Comparison of ENCODE assay signal across 7 mouse cellular contexts in the genomic region with DNA sequence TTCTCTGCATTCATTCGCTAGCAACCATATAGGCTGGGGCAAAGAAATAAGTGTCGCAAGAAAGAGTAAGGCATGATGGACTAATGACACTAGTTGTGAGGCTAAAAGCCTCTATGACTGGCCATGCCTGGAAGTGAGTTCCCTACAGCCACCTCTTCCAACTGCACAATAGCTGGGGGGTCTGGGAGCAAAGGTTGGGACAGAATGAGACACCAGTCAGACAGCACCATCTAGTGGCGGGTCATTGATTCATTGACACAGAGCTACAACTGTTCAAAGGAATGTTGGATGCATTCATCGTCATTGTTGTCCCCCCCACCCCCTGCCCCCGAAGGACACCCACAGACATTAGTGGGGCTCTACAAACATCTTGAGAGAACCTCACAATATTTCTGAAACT. TPM values are rescaled to one million over a fixed set of nuclear protein-coding genes. Genes with fewer than 3 reads are reported as not detected.
DNase-seq lines count a peak whose midpoint lies in the region; ATAC-seq and TF ChIP-seq lines count a peak whose summit lies in the region.

No protein-coding gene starts in this region.

- in situ Hi-C loops in ES-E14 (cut with MboI; ENCODE audit: low sequenced_read_pairs in 2 of 2, unreplicated experiment in 2 of 2), result loop anchor here in 1 of 2 experiments (10.0 kb wide), 1 partner anchor 134 kb away; no protein-coding TSS in a partner anchor

- no peaks in the 10 kb centered on the region for H3K9me3 ChIP-seq in ES-E14 (ENCODE audit: control insufficient read depth, insufficient read depth, low read depth, low read length)
- H3K9me3 ChIP-seq in heart, embryonic 12.5 days (replicated peaks), result no peaks in the 10 kb centered on the region
- no peaks in the 10 kb centered on the region for H3K9me3 ChIP-seq in neural tube, embryonic 14.5 days (ENCODE audit: control insufficient read depth, low read length)

- peak overlapping the region; percentile 54 for H3K4me2 ChIP-seq in heart, embryonic 12.5 days
- H3K4me2 ChIP-seq in neural tube, embryonic 14.5 days (ENCODE audit: low read depth, low read length), result 0 out of 2 replicates have a peak overlapping the region, but pooled peaks have one; percentile 5

- no peak overlapping the region for H3K9ac ChIP-seq in ES-E14 (ENCODE audit: insufficient read depth, low read depth, low read length, poor library complexity, severe bottlenecking)
- no peak overlapping the region for H3K9ac ChIP-seq in heart, embryonic 12.5 days
- no peak overlapping the region for H3K9ac ChIP-seq in liver, adult 2 months (ENCODE audit: low read depth, low read length)
- no peak overlapping the region for H3K9ac ChIP-seq in neural tube, embryonic 14.5 days (replicated peaks; ENCODE audit: low read depth, low read length)

- H3K27ac ChIP-seq in ES-E14 (ENCODE audit: insufficient read depth, low read depth, low read length, poor library complexity, severe bottlenecking), result no peak overlapping the region
- no peak overlapping the region for H3K27ac ChIP-seq in heart, embryonic 12.5 days (ENCODE audit: poor library complexity, severe bottlenecking)
- no peak overlapping the region for H3K27ac ChIP-seq in liver, adult 2 months (replicated peaks; ENCODE audit: insufficient read depth, low read depth, low read length)
- no peak overlapping the region for H3K27ac ChIP-seq in neural tube, embryonic 14.5 days (ENCODE audit: low read depth, low read length)

- DNase-seq in B cell, adult 2 months, result peak; percentile 35 to 39
- peak; percentile 63 for DNase-seq in ES-E14 (ENCODE audit: low read depth, low spot score)
- peak; percentile 88 for DNase-seq in embryo, embryonic 10 days (ENCODE audit: low spot score)
- peak; percentile 76 for DNase-seq in kidney, adult 9 months
- peak; percentile 21 for DNase-seq in liver, adult 2 months (ENCODE audit: extremely low read depth, low read depth, low spot score)

- TF ChIP-seq CTCF in liver, adult 2 months (IDR thresholded peaks at IDR 0.05; ENCODE audit: low read depth, low read length), result peak; percentile 71

- no peak overlapping the region for H3K4me3 ChIP-seq in ES-E14 (ENCODE audit: insufficient read depth in 1 of 2, low read depth in 1 of 2, low read length in 2 of 2, poor library complexity in 1 of 2, severe bottlenecking in 1 of 2)
- H3K4me3 ChIP-seq in heart, embryonic 12.5 days, result peak overlapping the region; percentile 30
- no peak overlapping the region for H3K4me3 ChIP-seq in liver, adult 2 months (ENCODE audit: insufficient read depth, low read depth, low read length)
- H3K4me3 ChIP-seq in neural tube, embryonic 14.5 days (ENCODE audit: low read depth, low read length), result no peak overlapping the region

- peaks cover 0 to 2% of the 10 kb centered on the region in 2 experiments; a peak in 1 of 4 replicates for H3K4me1 ChIP-seq in ES-E14 (ENCODE audit: control insufficient read depth in 2 of 2, insufficient read depth in 2 of 2, low read length in 2 of 2, poor library complexity in 1 of 2)
- H3K4me1 ChIP-seq in heart, embryonic 12.5 days (replicated peaks), result no peaks in the 10 kb centered on the region
- peaks cover 8% of the 10 kb centered on the region for H3K4me1 ChIP-seq in liver, adult 2 months (ENCODE audit: control insufficient read depth, insufficient read depth, low read length)
- H3K4me1 ChIP-seq in neural tube, embryonic 14.5 days (ENCODE audit: control insufficient read depth, insufficient read depth, low read length), result no peaks in the 10 kb centered on the region

- no peak; the same call in 1 of the 2 replicates for ATAC-seq in heart, embryonic 12.5 days (ENCODE audit: insufficient number of reproducible peaks, low FRiP score)
- peak; percentile 72; the same call in 1 of the 2 replicates for ATAC-seq in neural tube, embryonic 14.5 days (ENCODE audit: low read depth)

- H3K27me3 ChIP-seq in heart, embryonic 12.5 days (replicated peaks), result 0 out of 2 replicates have a peak, but pooled peaks cover 8% of the 10 kb centered on the region
- H3K27me3 ChIP-seq in liver, adult 2 months (ENCODE audit: control insufficient read depth, insufficient read depth, low read length), result no peaks in the 10 kb centered on the region
- H3K27me3 ChIP-seq in neural tube, embryonic 14.5 days (ENCODE audit: control insufficient read depth, insufficient read depth, low read length), result no peaks in the 10 kb centered on the region

- H3K36me3 ChIP-seq in ES-E14 (ENCODE audit: control insufficient read depth, insufficient read depth, low read length, poor library complexity, severe bottlenecking), result no peaks in the 10 kb centered on the region
- H3K36me3 ChIP-seq in heart, embryonic 12.5 days, result no peaks in the 10 kb centered on the region
- H3K36me3 ChIP-seq in liver, adult 2 months (ENCODE audit: control insufficient read depth, insufficient read depth, low read length), result no peaks in the 10 kb centered on the region
- no peaks in the 10 kb centered on the region for H3K36me3 ChIP-seq in neural tube, embryonic 14.5 days (ENCODE audit: control insufficient read depth, insufficient read depth, low read length)

- H3K79me2 ChIP-seq in liver, adult 2 months (ENCODE audit: control insufficient read depth, insufficient read depth, low read length), result peaks cover 2% of the 10 kb centered on the region; the same call in 1 of the 2 replicates

- WGBS in heart, embryonic 12.5 days, result 36% methylated on average over 5 of the region's 5 CpGs
- 38% methylated on average over 5 of the region's 5 CpGs for WGBS in liver, adult 2 months
- whole genome bisulfite sequencing in neural tube, embryonic 14.5 days, result 39% methylated on average over 5 of the region's 5 CpGs

- TF ChIP-seq POLR2A in liver, adult 2 months (IDR thresholded peaks at IDR 0.05; ENCODE audit: extremely low read depth, insufficient read depth, low read length), result no peak

TF ChIP-seq in ES-E14, 5 proteins besides CTCF, POLR2A, EP300 and RAD21:
- TF ChIP-seq HCFC1 (IDR thresholded peaks at IDR 0.05; ENCODE audit: borderline replicate concordance, insufficient read depth, low read length) (no peak), ZC3H11A (IDR thresholded peaks at IDR 0.05; ENCODE audit: borderline replicate concordance, low read depth, low read length) (peak; percentile 93; the same call in 1 of the 2 replicates), MAFK (IDR thresholded peaks at IDR 0.05; ENCODE audit: insufficient read depth, low read depth, low read length) (no peak), CHD2 (IDR thresholded peaks at IDR 0.05; ENCODE audit: low read depth, low read length) (no peak)

RNA-seq across cellular contexts. Expression of gene Tectb, which starts 17.8 kb away (rescaled TPM):
- total RNA-seq in ES-E14 (2012; rRNA removed), result not detected in 2 replicates
- polyA plus RNA-seq in heart, embryonic 12.5 days (2016; fragmentation: Nextera tagmentation; extraction: Ambion mirVana), result not detected in 2 replicates
- total RNA-seq in liver, adult 2 months (2014; rRNA removed), result 0.18 and 0.20 TPM in 2 replicates
- 0.07 TPM in 1 of 2 replicates, not detected in the other for polyA plus RNA-seq in liver, adult 2 months (2012; rRNA removed)
- 0.12 TPM in 1 of 2 replicates, not detected in the other for polyA plus RNA-seq in neural tube, embryonic 14.5 days (2014; fragmentation: Nextera tagmentation; extraction: Ambion mirVana)

RNA-seq across cellular contexts. Expression of gene Gucy2g, which starts 42.7 kb away (rescaled TPM):
- 0.09 and 0.21 TPM in 2 replicates for total RNA-seq in ES-E14 (2012; rRNA removed)
- 0.04 TPM in 1 of 2 replicates, not detected in the other for polyA plus RNA-seq in heart, embryonic 12.5 days (2016; fragmentation: Nextera tagmentation; extraction: Ambion mirVana)
- not detected in 2 replicates for total RNA-seq in liver, adult 2 months (2014; rRNA removed)
- 0.04 TPM in 2 replicates for polyA plus RNA-seq in liver, adult 2 months (2012; rRNA removed)
- polyA plus RNA-seq in neural tube, embryonic 14.5 days (2014; fragmentation: Nextera tagmentation; extraction: Ambion mirVana), result 0.05 TPM in 1 of 2 replicates, not detected in the other

RNA-seq across cellular contexts. Expression of gene Acsl5, which starts 53.4 kb away (rescaled TPM):
- 17.1 and 30.0 TPM in 2 replicates for total RNA-seq in ES-E14 (2012; rRNA removed)
- polyA plus RNA-seq in heart, embryonic 12.5 days (2016; fragmentation: Nextera tagmentation; extraction: Ambion mirVana), result 40.7 and 44.0 TPM in 2 replicates
- 1,037 and 1,190 TPM in 2 replicates for total RNA-seq in liver, adult 2 months (2014; rRNA removed)
- polyA plus RNA-seq in liver, adult 2 months (2012; rRNA removed), result 206 and 249 TPM in 2 replicates
- polyA plus RNA-seq in neural tube, embryonic 14.5 days (2014; fragmentation: Nextera tagmentation; extraction: Ambion mirVana), result 14.6 and 19.7 TPM in 2 replicates

Comparison
In these comparisons a context has a peak if more than half of its experiments do, and no peak if none do; other contexts are left out.
1. DNase-seq: peak in every context shown above with its lines; median percentile 88 in embryo, embryonic 10 days; 76 in kidney, adult 9 months; 63 in ES-E14; 37 in B cell, adult 2 months; 21 in liver, adult 2 months.